Mouse (Mus musculus): Measurements from ENCODE around the gene Trmo.

Trmo gene

GRCm38 (mm10) chr4:46371030-46371429, 18.2 kb downstream of the Trmo start:
- peak; percentile 90 to 91 for DNase-seq (ENCODE audit: inconsistent age in 2 of 2, low spot score in 1 of 2)

DNA sequence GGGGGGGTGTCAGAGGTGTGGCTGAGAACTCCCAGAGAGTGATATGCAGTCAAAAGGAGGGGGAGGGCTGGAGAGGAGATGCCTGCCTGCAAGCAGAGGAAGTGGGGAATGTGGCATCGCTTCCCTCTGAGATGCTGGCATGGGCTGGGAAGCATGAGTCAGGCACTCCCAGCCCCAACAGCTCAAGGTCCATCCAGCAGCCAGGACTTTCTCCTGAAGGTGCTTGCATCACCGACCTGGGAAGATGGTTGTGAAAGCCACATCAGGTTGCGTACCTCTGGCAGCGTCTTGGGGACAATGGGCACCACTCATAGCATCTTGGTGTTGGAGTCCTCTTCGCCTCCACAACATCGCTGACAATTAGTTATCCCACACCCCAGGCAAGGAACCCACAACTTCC, 18.8 kb downstream of the Trmo start:
- peak; percentile 72 to 84 for DNase-seq (ENCODE audit: inconsistent age in 2 of 2, low spot score in 1 of 2)

GRCm38 (mm10) chr4:46369070-46369469, 20.2 kb downstream of the Trmo start:
- DNase-seq (ENCODE audit: inconsistent age in 2 of 2, low spot score in 1 of 2): no peak

- DNase-seq (ENCODE audit: inconsistent age in 2 of 2, low spot score in 1 of 2): no peak
Measured at GRCm38 (mm10) chr4:46367487-46367959, 21.7 kb downstream of the Trmo start.

DNA sequence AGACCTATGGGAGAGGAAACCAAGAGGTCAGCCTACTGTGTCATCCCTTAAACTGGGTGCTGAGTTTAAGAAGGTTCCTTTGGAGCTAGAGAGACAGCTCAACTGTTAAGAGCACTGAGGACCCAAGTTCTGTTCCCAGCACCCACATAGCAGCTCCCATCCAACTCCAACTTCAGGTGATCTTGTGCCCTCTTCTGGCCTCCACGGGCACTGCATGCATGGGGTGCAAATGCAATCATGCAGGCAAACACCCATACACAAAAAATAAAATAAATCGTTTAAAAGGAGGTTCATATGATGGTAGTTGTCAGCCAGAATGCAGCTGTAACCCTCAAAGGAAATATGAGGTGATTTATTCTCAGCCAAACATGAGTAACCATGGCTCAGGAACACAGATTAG, 24.9 kb downstream of the Trmo start:
- no peak for DNase-seq (ENCODE audit: inconsistent age in 2 of 2, low spot score in 1 of 2)

GRCm38 (mm10) chr4:46361258-46361657, 28.0 kb downstream of the Trmo start:
- DNase-seq (ENCODE audit: inconsistent age in 2 of 2, low spot score in 1 of 2): no peak

DNA sequence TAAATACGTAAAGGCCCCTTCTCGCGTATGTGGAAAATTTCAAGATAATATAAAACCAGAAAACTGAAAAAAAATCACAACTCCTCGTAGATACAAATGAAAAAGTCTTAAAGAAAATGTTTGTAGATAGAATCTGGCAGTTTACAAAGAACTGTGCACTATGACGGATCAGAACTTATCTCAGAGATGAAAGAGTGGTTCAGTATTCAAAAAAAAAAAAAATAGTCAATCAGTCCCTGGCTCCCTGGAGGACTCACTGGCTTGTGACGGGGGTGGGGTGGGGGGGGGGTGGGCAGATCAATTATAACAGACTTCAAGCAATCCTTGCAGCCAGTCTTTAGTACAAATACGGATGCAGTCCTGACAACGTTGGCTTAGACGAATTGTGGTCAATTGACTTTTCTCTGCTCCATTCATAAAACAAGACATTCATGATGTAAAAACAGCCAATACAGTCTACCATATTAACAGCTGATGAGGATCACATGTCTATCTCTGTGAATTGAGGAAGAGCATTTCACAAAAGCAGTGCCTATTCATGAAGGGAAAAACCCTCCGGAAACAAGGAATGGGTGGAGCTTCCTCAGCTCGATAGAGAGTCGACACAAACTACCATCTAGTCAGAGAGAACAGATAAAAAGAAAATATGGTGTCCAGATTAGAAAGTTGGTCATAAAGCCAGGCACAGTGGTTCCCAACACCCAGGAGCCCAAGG, 29.5 kb downstream of the Trmo start:
- DNase-seq (ENCODE audit: inconsistent age in 2 of 2, low spot score in 1 of 2): no peak

DNA sequence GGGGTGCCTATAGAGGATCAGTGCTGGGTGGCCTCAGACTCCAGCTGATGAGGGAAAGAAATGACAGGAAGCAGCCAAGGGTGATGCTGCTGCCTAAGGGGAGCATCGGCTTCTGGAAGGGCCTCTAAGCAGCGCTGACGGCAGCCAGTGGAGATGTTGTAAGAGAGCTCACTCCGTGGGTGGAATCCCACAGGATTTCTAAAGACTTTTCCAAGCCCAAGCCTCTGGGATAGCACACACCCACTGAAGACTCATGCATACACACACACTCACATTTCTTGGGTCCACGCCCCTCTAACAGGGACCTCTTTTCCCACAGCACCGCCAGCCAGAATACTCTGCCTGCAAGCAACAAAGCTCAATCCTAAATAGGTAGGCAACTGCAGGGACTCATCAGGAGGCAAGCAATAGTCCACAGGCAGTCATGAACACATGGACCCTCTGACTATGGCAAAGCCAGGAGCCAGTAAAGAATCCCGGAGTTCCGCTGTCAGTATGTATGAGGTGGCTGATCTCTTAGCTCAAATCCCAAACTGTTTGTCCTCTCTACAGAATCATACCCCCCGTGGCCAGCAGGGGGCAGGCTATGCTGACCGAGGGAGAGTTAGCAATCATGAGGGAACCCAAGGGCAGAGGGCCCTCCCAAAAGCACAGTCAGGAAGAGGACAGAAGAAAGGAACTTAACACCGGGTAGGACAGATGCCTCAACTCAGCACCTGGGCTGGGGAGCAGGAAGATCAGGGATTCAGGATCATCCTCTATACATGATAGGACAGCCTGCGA, 32.7 kb downstream of the Trmo start:
- DNase-seq (ENCODE audit: inconsistent age in 2 of 2, low spot score in 1 of 2): peak; percentile 63 to 87

DNA sequence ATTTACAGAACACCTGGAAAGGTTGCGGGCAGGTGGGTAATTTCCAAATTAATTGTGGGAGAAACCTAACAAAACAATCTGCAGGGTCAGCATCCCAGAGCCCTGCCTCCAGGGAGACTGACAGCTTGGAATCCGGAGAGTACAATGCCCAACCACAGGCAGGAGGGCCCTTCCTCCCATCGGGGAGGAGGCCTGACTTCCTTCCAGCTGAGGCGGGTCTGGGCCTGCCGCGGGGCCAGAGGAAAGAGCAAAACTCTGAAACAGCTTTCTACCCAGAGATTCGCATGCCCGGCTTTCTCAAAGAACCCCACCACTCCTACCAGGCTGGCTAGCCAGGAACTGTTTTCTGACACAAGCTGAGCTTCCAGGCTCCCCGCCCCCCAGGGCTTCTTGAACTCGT, 36.2 kb downstream of the Trmo start:
- no peak for DNase-seq (ENCODE audit: inconsistent age in 2 of 2, low spot score in 1 of 2)

DNA sequence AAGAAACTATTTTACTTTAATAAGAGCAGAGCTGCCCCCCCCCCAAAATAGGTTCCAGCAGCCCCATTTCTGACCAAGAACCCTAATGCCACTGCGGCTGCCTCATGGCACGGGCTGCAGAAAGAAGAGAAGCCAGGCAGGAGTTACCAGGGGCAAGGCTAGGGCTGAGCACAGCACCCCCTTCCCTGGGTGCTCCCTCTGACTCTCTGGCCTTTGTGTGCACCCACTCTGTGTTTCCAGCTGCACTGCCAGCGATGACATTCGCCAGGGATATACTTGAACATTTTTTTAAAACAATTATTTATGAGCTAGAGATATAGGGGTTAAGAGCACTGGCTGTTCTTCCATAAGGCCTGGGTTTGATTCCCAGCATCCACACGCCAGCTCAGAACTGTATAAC, 39.7 kb downstream of the Trmo start:
- DNase-seq (ENCODE audit: inconsistent age in 2 of 2, low spot score in 1 of 2): no peak

GRCm38 (mm10) chr4:46348897-46349296, 40.3 kb downstream of the Trmo start:
- no peak for DNase-seq (ENCODE audit: inconsistent age in 2 of 2, low spot score in 1 of 2)

- no peak for DNase-seq (ENCODE audit: inconsistent age in 2 of 2, low spot score in 1 of 2)
Measured at GRCm38 (mm10) chr4:46347580-46348515, 41.4 kb downstream of the Trmo start.

GRCm38 (mm10) chr4:46347141-46347540, 42.1 kb downstream of the Trmo start:
- no peak for DNase-seq (ENCODE audit: inconsistent age in 2 of 2, low spot score in 1 of 2)

- no peak for DNase-seq (ENCODE audit: inconsistent age in 2 of 2, low spot score in 1 of 2)
Measured at GRCm38 (mm10) chr4:46346221-46346620, 43.0 kb downstream of the Trmo start.

- DNase-seq (ENCODE audit: inconsistent age in 2 of 2, low spot score in 1 of 2): no peak
Measured at GRCm38 (mm10) chr4:46345773-46346100, 43.5 kb downstream of the Trmo start.

GRCm38 (mm10) chr4:46345056-46345772, 44.0 kb downstream of the Trmo start:
- DNase-seq (ENCODE audit: inconsistent age in 2 of 2, low spot score in 1 of 2): peak in 1 of 2 experiments; percentile 30

DNA sequence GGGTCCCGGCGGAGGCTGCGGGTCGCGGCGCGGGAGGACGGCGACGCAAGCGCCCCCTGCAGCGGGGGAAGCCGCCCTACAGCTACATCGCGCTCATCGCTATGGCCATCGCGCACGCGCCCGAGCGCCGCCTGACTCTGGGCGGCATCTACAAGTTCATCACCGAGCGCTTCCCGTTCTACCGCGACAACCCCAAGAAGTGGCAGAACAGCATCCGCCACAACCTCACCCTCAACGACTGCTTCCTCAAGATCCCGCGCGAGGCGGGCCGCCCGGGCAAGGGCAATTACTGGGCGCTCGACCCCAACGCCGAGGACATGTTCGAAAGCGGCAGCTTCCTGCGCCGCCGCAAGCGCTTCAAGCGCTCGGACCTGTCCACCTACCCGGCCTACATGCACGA, 44.9 kb downstream of the Trmo start:
- peak in 1 of 2 experiments; percentile 48 for DNase-seq (ENCODE audit: inconsistent age in 2 of 2, low spot score in 1 of 2)

DNA sequence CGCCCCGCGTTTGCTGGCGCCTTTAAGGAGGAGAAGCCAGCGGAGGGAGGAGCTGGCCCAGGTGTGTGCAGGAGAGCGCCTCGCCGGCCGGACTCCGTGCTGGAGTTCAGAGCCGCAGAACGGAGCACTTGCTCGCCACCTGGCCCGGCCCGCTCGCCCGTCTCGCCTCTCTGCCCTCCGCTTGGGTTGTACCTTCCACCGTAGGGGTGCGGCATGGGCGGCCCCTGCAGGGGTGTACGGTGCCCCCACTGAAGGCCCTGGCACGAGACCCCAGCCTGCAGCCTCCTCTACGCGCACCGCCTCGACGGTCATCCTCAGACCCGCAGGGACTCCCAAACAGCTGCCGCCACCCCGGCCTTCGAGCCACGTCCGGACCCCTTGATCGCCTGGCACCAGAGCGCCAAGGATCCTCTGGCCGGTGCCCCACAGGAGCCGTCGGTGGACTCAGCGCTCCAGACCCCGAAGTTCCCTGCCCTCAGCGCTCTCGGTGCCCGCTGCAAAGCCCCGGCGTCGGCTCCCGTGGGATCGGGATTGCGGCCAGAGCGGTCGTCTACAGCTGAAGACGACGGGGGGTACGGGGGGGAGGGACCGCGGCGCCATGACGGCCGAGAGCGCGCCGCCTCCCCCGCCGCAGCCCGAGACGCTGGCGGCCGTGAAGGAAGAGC, 45.5 kb downstream of the Trmo start, which contains the start of gene Foxe1:
TSS of gene Foxe1 (plus strand) at position 14 of the 665 bp plus-strand sequence.
- peak in 1 of 2 experiments; percentile 22 for DNase-seq (ENCODE audit: inconsistent age in 2 of 2, low spot score in 1 of 2)

DNA sequence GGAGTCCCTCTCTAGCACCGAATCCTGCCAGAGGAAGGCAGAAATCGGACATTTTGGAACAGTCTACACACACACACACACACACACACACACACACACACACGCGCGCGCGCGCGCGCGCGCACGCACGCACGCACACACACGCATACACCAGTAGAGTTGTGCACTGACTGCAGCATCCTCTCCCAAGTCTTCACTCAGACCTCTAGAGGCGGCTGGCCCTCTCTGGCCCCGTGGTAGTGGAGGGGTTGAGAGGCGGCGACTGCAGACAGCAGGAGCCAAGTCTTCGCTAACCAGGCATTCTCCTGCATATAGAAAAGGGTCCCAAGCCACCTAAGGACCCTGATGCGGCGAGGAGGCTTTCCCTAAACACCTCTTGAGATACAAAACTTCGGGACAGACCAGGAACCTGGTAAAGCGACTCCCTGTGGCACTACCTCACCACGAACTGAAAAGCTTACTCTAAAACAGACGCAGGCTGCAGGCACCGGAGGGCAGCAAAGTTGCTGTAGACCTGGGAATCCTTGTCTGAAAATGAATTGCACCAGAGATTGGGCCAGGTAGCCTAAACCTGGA, 46.4 kb downstream of the Trmo start:
- peak in 1 of 2 experiments; percentile 44 for DNase-seq (ENCODE audit: inconsistent age in 2 of 2, low spot score in 1 of 2)

Measured in adrenal gland, adult (tissue).